Mouse (Mus musculus) limb, embryonic 13.5 days (tissue): ENCODE measurements around the gene Btbd35f22. TPM values are rescaled to one million over a fixed set of nuclear protein-coding genes. Genes with fewer than 3 reads are reported as not detected.
"Not testable (repeated sequence)": the region's sequence is repeated elsewhere in the genome, so short reads cannot be mapped to it uniquely, and the experiment has no call there.

ENCODE experiments used
- ATAC-seq: fragments of 200-750 bp; cut with Nextera tagmentation; 2 replicates; pipeline ENCODE4 v1.8.0; 2017; ENCODE audit warnings: low read depth, moderate number of reproducible peaks, moderate TSS enrichment; ENCODE audit not compliant: low FRiP score
- H3K27ac ChIP-seq: fragments of 300-500 bp; sonication (generic); 2 replicates; pipeline ENCODE4 v1.5.1; 2015; ENCODE audit warnings: inconsistent platforms, mild to moderate bottlenecking, moderate library complexity
- H3K27me3 ChIP-seq: fragments of 300-500 bp; sonication (generic); 2 replicates; pipeline ENCODE4 v1.6.1; 2015; ENCODE audit warnings: mild to moderate bottlenecking, inconsistent platforms
- H3K36me3 ChIP-seq: fragments of 300-500 bp; sonication (generic); 2 replicates; pipeline ENCODE4 v1.6.1; 2015; ENCODE audit warnings: inconsistent platforms, mild to moderate bottlenecking, moderate library complexity
- H3K4me1 ChIP-seq: fragments of 300-500 bp; sonication (generic); 2 replicates; pipeline ENCODE4 v1.6.1; 2015; ENCODE audit warnings: inconsistent platforms
- H3K4me2 ChIP-seq: fragments of 300-500 bp; sonication (generic); replicated peaks from 2 replicates; pipeline ENCODE4 v1.6.1; 2015; ENCODE audit warnings: inconsistent platforms, mild to moderate bottlenecking, moderate library complexity
- H3K4me3 ChIP-seq: fragments of 300-500 bp; sonication (generic); 2 replicates; pipeline ENCODE4 v1.5.1; 2015; ENCODE audit warnings: moderate library complexity, mild to moderate bottlenecking, inconsistent platforms
- H3K9ac ChIP-seq: fragments of 300-500 bp; sonication (generic); 2 replicates; pipeline ENCODE4 v1.6.1; 2015; ENCODE audit warnings: mild to moderate bottlenecking, inconsistent platforms
- H3K9me3 ChIP-seq: fragments of 300-500 bp; sonication (generic); 2 replicates; pipeline ENCODE4 v1.6.1; 2016; ENCODE audit warnings: inconsistent platforms
- WGBS: fragments of 180-500 bp; shearing (Covaris S2); methylation state at CpG from one replicate; pipeline ENCODE4 v1.1.7; 2015; 5-methylcytosine and 5-hydroxymethylcytosine counted together
- polyA plus RNA-seq: library from polyadenylated mRNA; unstranded; fragments of >200 nt; fragmentation: Nextera tagmentation; extraction: Ambion mirVana; gene quantifications from 2 replicates; pipeline ENCODE4 v1.2.1, GENCODE M21; 2015

Btbd35f22 gene
- not detected in 2 replicates for polyA plus RNA-seq

DNA sequence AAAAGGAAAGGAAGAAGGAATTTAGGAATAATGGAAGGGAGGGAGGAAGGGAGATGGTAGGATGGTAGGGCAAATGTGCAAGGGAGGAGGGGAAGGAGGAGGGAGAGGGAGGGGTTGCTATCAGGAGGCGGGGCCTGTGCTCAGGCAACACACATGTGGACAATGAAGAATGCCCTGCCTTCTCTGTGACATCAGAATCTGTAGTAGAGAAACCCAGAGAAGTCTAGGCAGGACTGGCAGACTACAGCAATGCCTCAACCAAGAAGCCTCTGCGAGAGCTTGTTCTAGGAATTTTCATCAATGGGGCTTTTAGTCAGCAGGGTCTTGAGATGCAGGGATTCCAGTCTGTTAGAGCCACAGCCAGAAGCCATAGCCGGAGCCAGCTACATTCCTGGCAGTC lies at the start of gene Btbd35f22:
TSS of gene Btbd35f22 (plus strand) at position 301 of the 400 bp plus-strand sequence.
- H3K4me2 ChIP-seq, ATAC-seq, H3K4me1 ChIP-seq, H3K9ac ChIP-seq, H3K4me3 ChIP-seq, H3K9me3 ChIP-seq, H3K36me3 ChIP-seq, H3K27me3 ChIP-seq, H3K27ac ChIP-seq: not testable (repeated sequence)
- no CpG with 5 or more reads among the region's 3 CpGs for WGBS

Other genes starting within 250 kb of the Btbd35f22 start
- gene Gm21637, start 85.8 kb upstream of the Btbd35f22 start, polyA plus RNA-seq = not detected in 2 replicates
- gene Btbd35f2, start 230.6 kb downstream of the Btbd35f22 start, polyA plus RNA-seq = not detected in 2 replicates